Mouse (Mus musculus): ENCODE measurements around the gene Ago4. TPM values are rescaled to one million over a fixed set of nuclear protein-coding genes. Genes with fewer than 3 reads are reported as not detected.

The Ago4 gene
- polyA plus RNA-seq, 1 experiment from 2014 or later: 1.1 TPM

DNA sequence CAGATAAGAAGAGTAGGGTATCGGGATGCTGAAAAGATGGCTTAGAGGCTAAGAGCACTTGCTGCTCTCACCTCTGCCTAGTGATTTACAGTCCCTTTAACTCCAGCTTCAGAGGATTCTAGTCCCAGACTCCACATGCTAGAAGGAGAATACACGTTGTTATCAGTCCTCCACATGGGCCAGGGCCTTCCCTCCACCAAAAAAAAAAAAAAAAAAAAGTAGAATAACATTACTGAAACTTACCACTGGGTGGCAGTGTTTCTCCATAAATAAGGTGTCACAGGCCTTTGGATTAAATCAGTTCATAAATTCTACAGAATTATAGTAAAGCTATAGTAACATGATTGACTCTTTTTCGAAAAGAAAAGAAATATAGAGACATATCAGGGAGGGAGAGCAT, 21.2 kb upstream of the Ago4 start:
- WGBS (ENCODE audit: insufficient replicate concordance): 30% methylated on average over 3 of the region's 3 CpGs
- ATAC-seq (replicated peaks; ENCODE audit: insufficient number of reproducible peaks, low FRiP score, low TSS enrichment): no peak

DNA sequence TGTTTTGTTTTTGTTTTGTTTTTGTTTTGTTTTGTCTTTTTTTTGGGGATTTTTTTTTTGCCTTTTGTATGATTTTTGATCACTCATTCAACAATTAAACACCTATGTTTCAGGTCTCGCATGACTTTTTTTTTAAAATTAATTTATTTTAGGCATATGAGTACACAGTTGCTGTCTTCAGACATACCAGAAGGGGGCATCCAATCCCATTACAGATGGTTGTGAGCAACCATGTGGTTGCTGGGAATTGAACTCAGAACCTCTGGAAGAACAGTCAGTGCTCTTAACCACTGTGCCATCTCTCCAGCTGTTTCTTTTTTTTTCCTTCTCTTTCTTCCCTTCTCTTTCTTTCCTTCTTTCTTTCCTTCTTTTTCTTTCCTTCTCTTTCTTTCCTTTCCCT, 20.4 kb upstream of the Ago4 start:
- H3K36me3 ChIP-seq (ENCODE audit: control insufficient read depth, insufficient read depth, low read length): no peaks in the 10 kb centered on the region
- no peak overlapping the region for H3K4me2 ChIP-seq
- H3K27ac ChIP-seq (ENCODE audit: low read depth, low read length): no peak overlapping the region
- WGBS (ENCODE audit: insufficient replicate concordance): 81% methylated on average over 1 of the region's 1 CpGs
- H3K4me3 ChIP-seq (ENCODE audit: low read depth, low read length): no peak overlapping the region
- ATAC-seq (replicated peaks; ENCODE audit: insufficient number of reproducible peaks, low FRiP score, low TSS enrichment): no peak
- H3K9ac ChIP-seq (ENCODE audit: low read depth, low read length): no peak overlapping the region
- no peaks in the 10 kb centered on the region for H3K27me3 ChIP-seq (ENCODE audit: control insufficient read depth, insufficient read depth, low read length)
- 0 out of 2 replicates have a peak, but pooled peaks cover 3% of the 10 kb centered on the region for H3K4me1 ChIP-seq (ENCODE audit: control insufficient read depth, insufficient read depth, low read length)
- H3K9me3 ChIP-seq (replicated peaks; ENCODE audit: control insufficient read depth, low read length): no peaks in the 10 kb centered on the region

More for the DNA sequence above, 21.2 kb upstream of the Ago4 start:
- H3K4me1 ChIP-seq (ENCODE audit: control insufficient read depth, insufficient read depth, low read length): 0 out of 2 replicates have a peak, but pooled peaks cover 3% of the 10 kb centered on the region
- H3K4me3 ChIP-seq (ENCODE audit: low read depth, low read length): no peak overlapping the region
- no peak overlapping the region for H3K9ac ChIP-seq (ENCODE audit: low read depth, low read length)
- H3K9me3 ChIP-seq (replicated peaks; ENCODE audit: control insufficient read depth, low read length): no peaks in the 10 kb centered on the region
- H3K27ac ChIP-seq (ENCODE audit: low read depth, low read length): no peak overlapping the region
- no peaks in the 10 kb centered on the region for H3K27me3 ChIP-seq (ENCODE audit: control insufficient read depth, insufficient read depth, low read length)
- H3K36me3 ChIP-seq (ENCODE audit: control insufficient read depth, insufficient read depth, low read length): no peaks in the 10 kb centered on the region
- H3K4me2 ChIP-seq: no peak overlapping the region

DNA sequence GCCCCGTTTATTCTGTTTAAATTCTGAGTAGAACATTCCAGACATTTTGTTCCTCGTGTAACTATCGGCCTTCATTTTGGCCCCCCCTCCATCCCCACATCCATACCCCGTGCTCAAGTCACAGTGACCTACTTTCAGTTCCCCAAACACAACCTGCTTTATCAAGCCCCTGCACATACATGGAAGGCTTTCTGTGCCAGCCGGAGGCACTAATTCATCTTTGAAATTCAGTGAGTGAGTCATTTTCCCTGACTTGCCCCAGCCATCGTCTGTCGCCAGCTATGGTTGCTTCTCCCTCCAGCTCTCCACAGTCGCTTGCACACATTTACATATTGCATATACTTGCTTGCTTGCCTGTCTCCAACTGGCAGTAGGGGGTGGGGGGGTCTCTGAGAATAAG, 19.8 kb upstream of the Ago4 start:
- Histone ChIP-seq H3K9me3 (replicated peaks; ENCODE audit: control insufficient read depth, low read length) (no peaks in the 10 kb centered on the region), H3K4me3 (ENCODE audit: low read depth, low read length) (no peak overlapping the region), H3K9ac (ENCODE audit: low read depth, low read length) (no peak overlapping the region), H3K27me3 (ENCODE audit: control insufficient read depth, insufficient read depth, low read length) (no peaks in the 10 kb centered on the region), H3K36me3 (ENCODE audit: control insufficient read depth, insufficient read depth, low read length) (no peaks in the 10 kb centered on the region), H3K4me1 (ENCODE audit: control insufficient read depth, insufficient read depth, low read length) (0 out of 2 replicates have a peak, but pooled peaks cover 3% of the 10 kb centered on the region), H3K27ac (ENCODE audit: low read depth, low read length) (no peak overlapping the region), H3K4me2 (no peak overlapping the region)
- ATAC-seq (replicated peaks; ENCODE audit: insufficient number of reproducible peaks, low FRiP score, low TSS enrichment): no peak
- WGBS (ENCODE audit: insufficient replicate concordance): 58% methylated on average over 8 of the region's 8 CpGs

DNA sequence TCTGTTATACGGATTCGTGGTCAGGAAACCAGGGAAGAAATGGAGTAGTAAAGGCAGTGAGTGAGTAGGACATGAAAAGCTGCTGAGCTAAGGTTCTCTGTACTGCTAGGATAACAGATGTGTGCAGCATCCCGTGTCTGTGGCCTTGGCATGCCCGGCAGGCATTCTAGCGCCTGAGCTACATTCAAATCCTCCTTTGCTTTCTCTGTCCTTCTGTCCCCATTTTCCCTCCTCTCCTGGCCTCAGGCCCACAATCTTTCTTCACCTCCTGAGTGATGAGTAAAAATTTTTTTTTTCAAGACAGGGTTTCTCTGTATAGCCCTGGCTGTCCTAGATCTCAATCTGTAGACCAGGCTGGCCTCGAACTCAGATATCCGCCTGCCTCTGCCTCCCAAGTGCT, 18.9 kb upstream of the Ago4 start:
- Histone ChIP-seq H3K27ac (ENCODE audit: low read depth, low read length) (no peak overlapping the region), H3K36me3 (ENCODE audit: control insufficient read depth, insufficient read depth, low read length) (no peaks in the 10 kb centered on the region), H3K4me3 (ENCODE audit: low read depth, low read length) (no peak overlapping the region), H3K4me1 (ENCODE audit: control insufficient read depth, insufficient read depth, low read length) (0 out of 2 replicates have a peak, but pooled peaks cover 3% of the 10 kb centered on the region), H3K9ac (ENCODE audit: low read depth, low read length) (no peak overlapping the region), H3K4me2 (no peak overlapping the region), H3K27me3 (ENCODE audit: control insufficient read depth, insufficient read depth, low read length) (no peaks in the 10 kb centered on the region), H3K9me3 (replicated peaks; ENCODE audit: control insufficient read depth, low read length) (no peaks in the 10 kb centered on the region)
- WGBS (ENCODE audit: insufficient replicate concordance): 76% methylated on average over 7 of the region's 7 CpGs
- ATAC-seq (replicated peaks; ENCODE audit: insufficient number of reproducible peaks, low FRiP score, low TSS enrichment): no peak

DNA sequence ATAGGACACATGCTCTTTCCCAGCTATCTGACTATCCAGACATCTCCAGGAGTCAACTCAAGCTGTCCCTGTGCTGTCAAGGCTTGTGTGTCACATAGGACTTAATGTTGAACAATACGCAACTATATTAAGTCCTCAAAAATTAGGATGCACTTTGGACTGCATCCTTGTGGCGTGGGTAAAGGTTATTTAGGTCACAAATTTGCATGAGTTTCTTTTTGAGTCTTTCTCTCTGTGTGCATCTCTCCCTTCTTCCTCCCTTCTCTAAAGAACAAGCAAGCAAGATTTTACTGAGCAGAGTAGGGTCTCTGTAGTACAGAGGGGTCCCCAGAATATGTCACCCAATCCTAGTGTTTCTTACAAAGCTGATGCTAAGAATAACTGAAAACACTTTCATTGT, 12.9 kb upstream of the Ago4 start:
- no peak overlapping the region for H3K4me3 ChIP-seq (ENCODE audit: low read depth, low read length)
- H3K27ac ChIP-seq (ENCODE audit: low read depth, low read length): no peak overlapping the region
- H3K4me2 ChIP-seq: no peak overlapping the region
- WGBS (ENCODE audit: insufficient replicate concordance): 76% methylated on average over 2 of the region's 2 CpGs
- no peaks in the 10 kb centered on the region for H3K27me3 ChIP-seq (ENCODE audit: control insufficient read depth, insufficient read depth, low read length)
- H3K9ac ChIP-seq (ENCODE audit: low read depth, low read length): no peak overlapping the region
- no peak for ATAC-seq (replicated peaks; ENCODE audit: insufficient number of reproducible peaks, low FRiP score, low TSS enrichment)
- H3K4me1 ChIP-seq (ENCODE audit: control insufficient read depth, insufficient read depth, low read length): no peaks in the 10 kb centered on the region
- no peaks in the 10 kb centered on the region for H3K9me3 ChIP-seq (replicated peaks; ENCODE audit: control insufficient read depth, low read length)
- no peaks in the 10 kb centered on the region for H3K36me3 ChIP-seq (ENCODE audit: control insufficient read depth, insufficient read depth, low read length)

DNA sequence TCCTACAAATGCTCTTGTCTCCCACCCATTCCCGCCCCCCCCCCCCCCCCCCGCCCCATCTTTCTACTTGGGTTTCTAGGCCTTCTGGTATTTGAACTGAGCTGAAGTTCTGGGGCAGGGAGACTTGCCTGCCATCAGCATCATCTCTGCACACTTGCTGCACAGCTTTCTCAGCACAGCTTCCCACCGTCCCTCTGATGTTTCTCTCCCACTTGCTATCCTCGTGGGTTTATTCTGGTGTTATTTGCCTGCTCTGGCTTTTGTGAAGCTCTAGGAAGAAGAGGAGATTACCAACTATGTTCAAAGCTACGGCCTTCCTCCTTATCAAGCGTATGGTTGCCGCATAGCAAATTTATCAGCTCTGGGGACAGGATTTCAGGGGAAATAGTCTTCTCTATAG, 12.4 kb upstream of the Ago4 start:
- H3K36me3 ChIP-seq (ENCODE audit: control insufficient read depth, insufficient read depth, low read length): no peaks in the 10 kb centered on the region
- 51% methylated on average over 6 of the region's 7 CpGs for whole genome bisulfite sequencing (ENCODE audit: insufficient replicate concordance)
- no peak overlapping the region for H3K27ac ChIP-seq (ENCODE audit: low read depth, low read length)

DNA sequence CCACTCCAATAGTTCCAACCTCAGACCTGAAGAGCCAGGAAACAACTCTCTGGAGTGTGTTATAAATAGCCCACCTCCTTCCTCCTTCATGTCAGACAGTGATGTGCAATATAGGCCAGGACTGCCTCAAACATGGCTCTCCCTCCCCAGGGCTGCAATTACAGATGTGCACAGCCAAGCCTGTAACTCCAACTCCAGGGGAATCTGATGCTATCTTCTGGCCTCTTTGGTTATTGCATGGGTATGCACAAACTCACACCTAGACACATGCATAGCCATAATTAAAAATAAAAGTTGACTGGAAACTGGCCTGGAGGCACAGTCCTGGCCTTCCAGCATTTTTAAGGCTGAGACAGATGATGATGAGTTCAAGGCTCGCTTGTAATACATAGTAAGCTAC, 11.7 kb upstream of the Ago4 start:
- H3K27me3 ChIP-seq (ENCODE audit: control insufficient read depth, insufficient read depth, low read length): no peaks in the 10 kb centered on the region
- no peak overlapping the region for H3K4me2 ChIP-seq
- no peak overlapping the region for H3K27ac ChIP-seq (ENCODE audit: low read depth, low read length)
- H3K4me3 ChIP-seq (ENCODE audit: low read depth, low read length): no peak overlapping the region
- ATAC-seq (replicated peaks; ENCODE audit: insufficient number of reproducible peaks, low FRiP score, low TSS enrichment): no peak
- H3K9ac ChIP-seq (ENCODE audit: low read depth, low read length): no peak overlapping the region
- H3K9me3 ChIP-seq (replicated peaks; ENCODE audit: control insufficient read depth, low read length): no peaks in the 10 kb centered on the region
- no peaks in the 10 kb centered on the region for H3K36me3 ChIP-seq (ENCODE audit: control insufficient read depth, insufficient read depth, low read length)
- no peaks in the 10 kb centered on the region for H3K4me1 ChIP-seq (ENCODE audit: control insufficient read depth, insufficient read depth, low read length)
- 74% methylated on average over 1 of the region's 1 CpGs for WGBS (ENCODE audit: insufficient replicate concordance)

More for the DNA sequence above, 12.4 kb upstream of the Ago4 start:
- no peak for ATAC-seq (replicated peaks; ENCODE audit: insufficient number of reproducible peaks, low FRiP score, low TSS enrichment)
- no peaks in the 10 kb centered on the region for H3K4me1 ChIP-seq (ENCODE audit: control insufficient read depth, insufficient read depth, low read length)
- no peaks in the 10 kb centered on the region for H3K9me3 ChIP-seq (replicated peaks; ENCODE audit: control insufficient read depth, low read length)
- H3K9ac ChIP-seq (ENCODE audit: low read depth, low read length): no peak overlapping the region
- no peaks in the 10 kb centered on the region for H3K27me3 ChIP-seq (ENCODE audit: control insufficient read depth, insufficient read depth, low read length)
- H3K4me3 ChIP-seq (ENCODE audit: low read depth, low read length): no peak overlapping the region
- no peak overlapping the region for H3K4me2 ChIP-seq

DNA sequence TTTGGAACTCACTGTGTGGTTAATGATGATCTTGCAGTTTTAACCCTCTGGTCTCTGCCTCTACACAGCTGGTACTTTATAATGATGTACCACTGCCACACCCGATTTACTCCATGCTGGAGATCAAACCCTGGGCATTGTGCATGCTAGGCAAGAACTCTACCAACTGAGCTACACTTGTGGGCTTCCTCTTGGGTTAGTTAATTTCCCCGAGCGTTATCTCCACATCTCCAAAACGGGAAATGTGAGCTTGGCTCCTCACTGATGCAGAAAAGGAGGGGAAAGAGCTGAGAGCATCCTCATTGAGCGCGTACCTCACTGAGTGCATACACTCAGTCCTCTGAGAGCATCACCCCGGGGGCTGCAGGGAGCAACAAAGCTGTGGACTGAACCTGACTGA, 9.6 kb upstream of the Ago4 start:
- no peak for ATAC-seq (replicated peaks; ENCODE audit: insufficient number of reproducible peaks, low FRiP score, low TSS enrichment)
- Histone ChIP-seq H3K9ac (ENCODE audit: low read depth, low read length) (no peak overlapping the region), H3K4me2 (no peak overlapping the region), H3K4me3 (ENCODE audit: low read depth, low read length) (no peak overlapping the region), H3K9me3 (replicated peaks; ENCODE audit: control insufficient read depth, low read length) (no peaks in the 10 kb centered on the region), H3K36me3 (ENCODE audit: control insufficient read depth, insufficient read depth, low read length) (no peaks in the 10 kb centered on the region), H3K27me3 (ENCODE audit: control insufficient read depth, insufficient read depth, low read length) (no peaks in the 10 kb centered on the region), H3K4me1 (ENCODE audit: control insufficient read depth, insufficient read depth, low read length) (no peaks in the 10 kb centered on the region), H3K27ac (ENCODE audit: low read depth, low read length) (no peak overlapping the region)
- 65% methylated on average over 7 of the region's 7 CpGs for WGBS (ENCODE audit: insufficient replicate concordance)

DNA sequence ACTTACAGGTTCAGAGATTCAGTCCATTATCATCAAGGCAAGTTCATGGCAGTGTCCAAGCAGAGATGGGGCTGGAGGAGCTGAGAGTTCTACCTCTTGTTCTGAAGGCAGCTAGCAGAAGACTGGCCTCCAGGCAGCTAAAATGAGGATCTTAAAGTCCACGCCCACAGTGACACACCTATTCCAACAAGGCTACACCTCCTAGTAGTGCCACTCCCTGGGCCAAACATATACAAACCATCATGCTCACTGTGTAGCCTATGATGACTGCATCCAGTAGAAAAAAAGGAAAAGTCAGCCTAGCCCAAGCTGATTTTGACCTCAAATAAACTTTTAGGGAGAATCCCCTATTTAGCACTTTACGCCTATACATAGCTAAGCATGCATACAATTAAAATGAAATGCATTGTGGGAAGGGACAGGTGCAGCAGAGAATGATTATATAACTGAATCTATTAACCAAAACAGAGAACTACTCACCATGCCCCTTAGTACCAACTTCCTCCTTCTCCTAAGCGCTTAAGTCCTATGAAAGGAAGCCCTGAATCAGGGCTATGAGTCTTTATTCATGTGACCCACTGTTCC, 7.3 kb upstream of the Ago4 start:
- Histone ChIP-seq H3K4me3 (ENCODE audit: low read depth, low read length) (no peak overlapping the region), H3K9ac (ENCODE audit: low read depth, low read length) (no peak overlapping the region), H3K9me3 (replicated peaks; ENCODE audit: control insufficient read depth, low read length) (no peaks in the 10 kb centered on the region), H3K36me3 (ENCODE audit: control insufficient read depth, insufficient read depth, low read length) (no peaks in the 10 kb centered on the region), H3K27ac (ENCODE audit: low read depth, low read length) (no peak overlapping the region), H3K27me3 (ENCODE audit: control insufficient read depth, insufficient read depth, low read length) (no peaks in the 10 kb centered on the region), H3K4me1 (ENCODE audit: control insufficient read depth, insufficient read depth, low read length) (no peaks in the 10 kb centered on the region), H3K4me2 (no peak overlapping the region)
- 80% methylated on average over 3 of the region's 3 CpGs for WGBS (ENCODE audit: insufficient replicate concordance)
- ATAC-seq (replicated peaks; ENCODE audit: insufficient number of reproducible peaks, low FRiP score, low TSS enrichment): no peak
